ENCODE assay signal across 8 mouse cellular contexts in genomic region chr11:120720450-120720849, GRCm38 (mm10). TPM values are rescaled to one million over a fixed set of nuclear protein-coding genes. Genes with fewer than 3 reads are reported as not detected.
DNase-seq lines count a peak whose midpoint lies in the region; ATAC-seq lines count a peak whose summit lies in the region.

No protein-coding gene starts in this region.

- H3K4me2 ChIP-seq in intestine, embryonic 15.5 days (replicated peaks), result peak overlapping the region; percentile 98
- peak overlapping the region; percentile 97 for H3K4me2 ChIP-seq in midbrain, embryonic 11.5 days

- H3K4me3 ChIP-seq in intestine, embryonic 15.5 days (replicated peaks), result peak overlapping the region; percentile 58
- peak overlapping the region; percentile 57; the same call in 1 of the 2 replicates for H3K4me3 ChIP-seq in midbrain, embryonic 11.5 days (ENCODE audit: low read depth, low read length)

- peak; percentile 90 to 97 for DNase-seq in adrenal gland, adult (ENCODE audit: inconsistent age in 2 of 2, low spot score in 1 of 2)
- peak; percentile 96 for DNase-seq in embryo, embryonic 10.5 days (ENCODE audit: low spot score)
- peak; percentile 87 to 88 for DNase-seq in gastrocnemius, postnatal 36 days
- peak; percentile 82 to 89 for DNase-seq in left cerebral cortex, postnatal 36 days (ENCODE audit: low spot score in 2 of 2)
- peak; percentile 99 for DNase-seq in midbrain, embryonic 11.5 days (ENCODE audit: low spot score, missing footprints)
- DNase-seq in right cerebral cortex, postnatal 4 days, result peak; percentile 98
- peak; percentile 86 for DNase-seq in yolk sac, embryonic 10.5 days (ENCODE audit: low spot score)

- ATAC-seq in intestine, embryonic 15.5 days, result peak; percentile 29
- peak; percentile 28 for ATAC-seq in midbrain, embryonic 11.5 days (ENCODE audit: low FRiP score)

- H3K9ac ChIP-seq in intestine, embryonic 15.5 days, result peak overlapping the region; percentile 73; the same call in 1 of the 2 replicates
- H3K9ac ChIP-seq in midbrain, embryonic 11.5 days (ENCODE audit: low read length), result peak overlapping the region; percentile 77

- no peaks in the 10 kb centered on the region for H3K27me3 ChIP-seq in intestine, embryonic 15.5 days (replicated peaks)
- H3K27me3 ChIP-seq in midbrain, embryonic 11.5 days (ENCODE audit: control insufficient read depth, insufficient read depth, low read length), result peaks cover 16% of the 10 kb centered on the region; the same call in 1 of the 2 replicates

- H3K9me3 ChIP-seq in intestine, embryonic 15.5 days, result no peaks in the 10 kb centered on the region
- H3K9me3 ChIP-seq in midbrain, embryonic 11.5 days (ENCODE audit: control insufficient read depth, low read length), result no peaks in the 10 kb centered on the region

- no peak overlapping the region for H3K27ac ChIP-seq in intestine, embryonic 15.5 days
- H3K27ac ChIP-seq in midbrain, embryonic 11.5 days (ENCODE audit: low read depth, low read length), result no peak overlapping the region

- peaks cover 18% of the 10 kb centered on the region for H3K4me1 ChIP-seq in intestine, embryonic 15.5 days (replicated peaks)
- H3K4me1 ChIP-seq in midbrain, embryonic 11.5 days (ENCODE audit: control insufficient read depth, insufficient read depth, low read length), result peaks cover 12% of the 10 kb centered on the region

- intact Hi-C loops in gastrocnemius, postnatal 36 days (cut with DNase I), result loop anchor here (2.0 kb wide), 1 partner anchor 54 kb away; no protein-coding TSS in a partner anchor
- intact Hi-C loops in left cerebral cortex, postnatal 36 days (cut with DNase I), result loop anchor here (1.0 kb wide), 1 partner anchor 56 kb away; no protein-coding TSS in a partner anchor

- WGBS in intestine, embryonic 15.5 days, result 11% methylated on average over 17 of the region's 17 CpGs
- WGBS in midbrain, embryonic 11.5 days, result 11% methylated on average over 17 of the region's 17 CpGs

- peaks cover 31% of the 10 kb centered on the region for H3K36me3 ChIP-seq in intestine, embryonic 15.5 days
- H3K36me3 ChIP-seq in midbrain, embryonic 11.5 days (ENCODE audit: control insufficient read depth, insufficient read depth, low read length), result peaks cover 17% of the 10 kb centered on the region

RNA-seq across cellular contexts. Expression of gene Rac3, which starts 0.8 kb away (rescaled TPM):
- total RNA-seq in gastrocnemius, postnatal 36 days (2021), result under 1 TPM; 0.84 to 0.92 TPM
- polyA plus RNA-seq in intestine, embryonic 15.5 days (2015; fragmentation: Nextera tagmentation; extraction: Ambion mirVana), result 34.2 and 35.8 TPM in 2 replicates
- 10 to 100 TPM; 34.7 to 39.9 TPM for total RNA-seq in left cerebral cortex, postnatal 36 days (2021)
- polyA plus RNA-seq in midbrain, embryonic 11.5 days (2014; fragmentation: Nextera tagmentation; extraction: Ambion mirVana), result 9.9 and 12.3 TPM in 2 replicates

RNA-seq across cellular contexts. Expression of gene Dcxr, which starts 6.6 kb away (rescaled TPM):
- total RNA-seq in gastrocnemius, postnatal 36 days (2021), result 1 to 10 TPM; 4.5 to 9.2 TPM
- 31.3 and 41.7 TPM in 2 replicates for polyA plus RNA-seq in intestine, embryonic 15.5 days (2015; fragmentation: Nextera tagmentation; extraction: Ambion mirVana)
- 10 to 100 TPM in 1 of 2 experiments, 1 to 10 TPM in 1; 8.7 to 10.3 TPM for total RNA-seq in left cerebral cortex, postnatal 36 days (2021)
- 10.6 and 12.4 TPM in 2 replicates for polyA plus RNA-seq in midbrain, embryonic 11.5 days (2014; fragmentation: Nextera tagmentation; extraction: Ambion mirVana)

RNA-seq across cellular contexts. Expression of gene Lrrc45, which starts 6.7 kb away (rescaled TPM):
- 1 to 10 TPM; 3.7 to 4.1 TPM for total RNA-seq in gastrocnemius, postnatal 36 days (2021)
- 42.0 and 45.4 TPM in 2 replicates for polyA plus RNA-seq in intestine, embryonic 15.5 days (2015; fragmentation: Nextera tagmentation; extraction: Ambion mirVana)
- 10 to 100 TPM; 41.9 to 66.1 TPM for total RNA-seq in left cerebral cortex, postnatal 36 days (2021)
- 30.9 TPM in 2 replicates for polyA plus RNA-seq in midbrain, embryonic 11.5 days (2014; fragmentation: Nextera tagmentation; extraction: Ambion mirVana)

RNA-seq across cellular contexts. Expression of gene Cenpx, which starts 6.9 kb away (rescaled TPM):
- total RNA-seq in gastrocnemius, postnatal 36 days (2021), result 10 to 100 TPM; 23.2 to 27.0 TPM
- polyA plus RNA-seq in intestine, embryonic 15.5 days (2015; fragmentation: Nextera tagmentation; extraction: Ambion mirVana), result 163 and 170 TPM in 2 replicates
- total RNA-seq in left cerebral cortex, postnatal 36 days (2021), result 10 to 100 TPM; 18.1 to 19.2 TPM
- 119 and 131 TPM in 2 replicates for polyA plus RNA-seq in midbrain, embryonic 11.5 days (2014; fragmentation: Nextera tagmentation; extraction: Ambion mirVana)

RNA-seq across cellular contexts. Expression of gene Cbr2, which starts 11.5 kb away (rescaled TPM):
- 10 to 100 TPM in 1 of 2 experiments, 1 to 10 TPM in 1; 9.2 to 15.8 TPM for total RNA-seq in gastrocnemius, postnatal 36 days (2021)
- polyA plus RNA-seq in intestine, embryonic 15.5 days (2015; fragmentation: Nextera tagmentation; extraction: Ambion mirVana), result 0.79 and 2.4 TPM in 2 replicates
- total RNA-seq in left cerebral cortex, postnatal 36 days (2021), result 1 to 10 TPM in 1 of 2 experiments, under 1 TPM in 1; 0.32 to 1.6 TPM
- polyA plus RNA-seq in midbrain, embryonic 11.5 days (2014; fragmentation: Nextera tagmentation; extraction: Ambion mirVana), result 1.00 and 1.1 TPM in 2 replicates

Comparison
In these comparisons a context has a peak if more than half of its experiments do, and no peak if none do; other contexts are left out.
1. RNA of gene Rac3, which starts 0.8 kb away (total RNA-seq): 34.7 to 39.9 TPM in left cerebral cortex, postnatal 36 days; 0.84 to 0.92 TPM in gastrocnemius, postnatal 36 days; every median in the first group is over 10 times any median in the second.
2. RNA of gene Lrrc45, which starts 6.7 kb away (total RNA-seq): 41.9 to 66.1 TPM in left cerebral cortex, postnatal 36 days; 3.7 to 4.1 TPM in gastrocnemius, postnatal 36 days; every median in the first group is over 4 times any median in the second.
3. Peak in every context shown above with its lines, with median percentiles within 50 percentile points of each other: DNase-seq.